Mouse (Mus musculus): Measurements from ENCODE around the gene Wrap53.

DNA sequence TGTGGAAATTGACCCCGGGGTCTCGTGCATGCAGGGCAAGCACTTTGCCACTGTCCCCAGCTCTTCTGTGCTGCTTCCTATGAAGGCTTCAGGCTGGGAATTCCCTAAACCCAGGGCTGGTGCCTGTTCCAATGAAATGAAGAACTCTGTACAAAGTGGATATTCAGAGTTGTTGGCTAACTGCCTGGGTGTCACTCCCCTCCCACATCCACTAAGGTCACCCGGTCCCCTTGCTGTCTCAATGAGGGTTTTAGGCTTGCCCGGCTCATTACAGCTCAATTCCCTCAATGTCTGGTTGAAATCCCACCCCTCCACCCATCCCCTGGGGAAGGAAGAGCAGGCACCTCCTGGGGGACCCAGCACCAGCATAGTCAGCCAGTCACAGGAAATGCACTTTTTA lies 60.1 kb downstream of the Wrap53 start:
- no peak for TF ChIP-seq CTCF (IDR thresholded peaks at IDR 0.05; ENCODE audit: borderline replicate concordance, insufficient read depth, low read length)
- no peak for TF ChIP-seq POLR2A (IDR thresholded peaks at IDR 0.05; ENCODE audit: low read depth, low read length)
